Mouse (Mus musculus): ENCODE measurements around the gene Dpp8.

DNA sequence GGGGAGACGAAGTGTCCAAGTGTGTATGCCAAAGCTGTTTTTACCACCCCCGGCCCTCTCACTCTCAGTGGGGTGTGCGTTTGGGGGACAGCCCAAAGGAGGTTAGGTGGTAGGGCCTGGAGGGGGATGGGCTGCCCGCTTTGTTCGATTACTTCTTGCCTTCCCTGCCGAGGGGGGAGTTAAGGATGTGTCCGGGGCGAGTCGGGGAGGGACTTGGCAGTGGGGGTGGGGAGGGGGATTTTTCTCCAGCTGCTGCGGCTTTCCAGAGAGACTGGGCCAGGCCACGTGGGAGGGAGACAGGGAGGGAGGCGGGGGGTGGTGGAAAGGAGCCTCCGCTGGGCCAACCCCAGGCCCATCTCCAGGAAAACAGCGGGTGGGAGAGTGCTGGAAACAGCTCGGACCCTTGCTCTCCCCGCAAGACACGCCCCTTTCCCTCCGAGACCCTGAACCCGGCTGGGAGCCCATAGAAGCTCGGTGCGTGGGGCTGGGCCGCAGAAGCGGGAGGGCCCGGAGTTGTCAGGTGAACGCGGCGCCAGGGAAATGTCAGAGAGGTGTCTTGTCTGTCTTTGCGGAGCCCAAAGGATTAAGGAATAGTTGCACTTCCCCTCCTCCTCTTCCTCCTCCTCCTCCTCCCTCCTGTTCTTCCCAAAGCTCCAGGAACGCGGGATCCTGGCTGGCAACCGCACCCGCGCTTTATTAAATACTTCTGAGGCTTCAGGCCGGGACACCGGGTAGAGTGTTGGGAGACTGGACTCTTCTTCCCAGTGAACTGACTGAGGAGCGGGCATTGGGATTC lies 70.4 kb downstream of the Dpp8 start:
- no peak for TF ChIP-seq CTCF (IDR thresholded peaks at IDR 0.05; ENCODE audit: insufficient read depth, low read length)
- no peak for TF ChIP-seq POLR2A (IDR thresholded peaks at IDR 0.05; ENCODE audit: borderline replicate concordance, extremely low read depth, low read depth, low read length)
